Mouse (Mus musculus): ENCODE measurements at regions not wholly inside any gene's neighbourhood (a gene's known extent, or its start where the extent isn't known, plus 50 kb on each side); places are given as distances from the start of the nearest gene placed in this dataset.

DNA sequence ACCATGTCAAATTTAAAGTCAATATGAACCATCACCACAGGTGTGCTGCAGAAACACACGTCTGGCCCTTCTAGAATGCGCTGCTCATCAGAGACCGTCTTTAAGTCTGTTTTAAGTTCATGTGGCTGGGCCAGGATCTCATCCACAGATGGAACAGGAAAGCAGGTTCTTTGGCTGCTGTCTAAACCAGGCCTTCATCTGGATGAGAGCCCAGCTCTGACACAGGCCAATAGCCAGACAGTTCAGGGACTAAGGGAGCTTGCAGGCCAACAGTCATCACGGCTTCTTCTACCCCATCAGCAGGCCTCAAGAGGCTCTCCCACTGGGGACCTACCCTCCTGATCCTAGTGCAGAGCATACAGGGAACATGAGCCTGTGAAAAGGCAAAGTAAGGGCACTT is 185.4 kb upstream of the Eci2 start:
- peak in 1 of 2 experiments; percentile 27 for DNase-seq (ENCODE audit: low spot score in 2 of 2)

DNA sequence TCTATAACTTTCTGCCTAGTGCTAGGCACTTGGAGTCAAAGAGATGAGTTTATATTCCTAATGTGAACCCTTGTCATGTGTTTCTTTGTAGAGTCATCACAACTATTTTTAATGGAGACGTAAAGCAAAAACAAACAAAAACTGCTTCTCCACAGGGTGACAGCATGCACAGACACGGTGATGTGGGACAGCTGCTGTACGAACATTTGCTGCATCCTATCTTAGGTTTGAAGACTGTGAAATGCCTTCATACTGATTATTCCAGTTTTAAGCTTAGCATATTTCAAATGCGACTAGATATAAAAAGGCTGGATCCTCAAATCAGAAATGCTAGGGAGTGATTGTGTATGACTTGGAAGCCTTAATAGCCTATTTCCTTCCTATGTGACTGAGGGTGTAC is 187.3 kb upstream of the Eci2 start:
- DNase-seq (ENCODE audit: low spot score in 2 of 2) = no peak

DNA sequence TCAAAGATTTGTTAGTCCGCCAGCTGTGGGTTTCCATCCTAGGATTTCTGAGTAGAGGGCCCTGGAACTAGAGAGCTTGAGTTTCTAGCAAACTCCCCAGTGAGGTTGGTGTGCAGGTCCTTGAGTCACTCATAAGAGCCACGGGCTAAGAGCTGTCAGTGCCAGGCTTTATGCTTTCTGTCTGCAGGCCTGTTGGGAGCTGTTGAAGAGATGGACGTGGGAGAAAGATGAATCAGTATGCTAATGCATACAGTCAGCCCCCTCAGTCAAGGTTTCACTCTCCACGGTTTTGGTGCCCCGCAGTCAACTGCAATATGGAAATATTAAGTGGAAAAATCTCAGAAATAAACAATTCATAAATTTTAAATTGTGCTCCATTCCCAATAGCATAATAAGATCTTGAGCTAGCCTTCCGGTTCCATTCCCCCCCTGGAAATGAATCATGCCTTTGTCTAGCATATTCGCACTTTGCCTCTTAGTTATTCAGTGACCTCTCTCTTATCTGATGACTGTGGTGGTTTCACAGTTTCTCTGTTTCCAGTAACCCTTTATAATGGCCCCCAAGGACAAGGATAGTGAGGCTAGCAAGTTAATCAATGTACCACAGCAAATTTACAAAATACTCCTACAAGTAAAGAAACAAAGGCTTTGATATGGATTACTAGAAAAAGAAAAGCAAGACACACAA is 199.4 kb upstream of the Eci2 start:
- no peak for DNase-seq (ENCODE audit: low spot score in 2 of 2)

DNA sequence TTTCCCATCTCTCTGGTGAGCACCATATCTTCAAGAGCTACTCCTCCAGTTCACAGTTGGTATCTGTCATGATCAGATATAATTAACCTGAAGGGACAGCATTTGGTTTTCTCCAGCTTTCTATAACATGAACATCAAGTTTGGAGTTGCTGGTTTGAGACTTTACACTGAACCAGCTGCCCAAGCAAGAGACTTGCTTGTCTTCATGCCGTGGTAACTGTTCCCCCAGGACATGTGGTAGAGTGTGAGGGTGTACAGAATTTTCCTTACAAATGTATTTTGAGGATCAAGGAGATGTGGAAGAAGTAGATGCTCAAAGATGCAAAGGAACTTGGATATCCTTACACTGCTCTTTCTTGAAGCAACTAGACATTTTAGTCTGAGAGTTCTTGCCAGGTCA is 200.0 kb upstream of the Eci2 start:
- no peak for DNase-seq (ENCODE audit: low spot score in 2 of 2)

GRCm38 (mm10) chr13:35229601-35230000 is 202.7 kb upstream of the Eci2 start:
- no peak for DNase-seq (ENCODE audit: low spot score in 2 of 2)

DNA sequence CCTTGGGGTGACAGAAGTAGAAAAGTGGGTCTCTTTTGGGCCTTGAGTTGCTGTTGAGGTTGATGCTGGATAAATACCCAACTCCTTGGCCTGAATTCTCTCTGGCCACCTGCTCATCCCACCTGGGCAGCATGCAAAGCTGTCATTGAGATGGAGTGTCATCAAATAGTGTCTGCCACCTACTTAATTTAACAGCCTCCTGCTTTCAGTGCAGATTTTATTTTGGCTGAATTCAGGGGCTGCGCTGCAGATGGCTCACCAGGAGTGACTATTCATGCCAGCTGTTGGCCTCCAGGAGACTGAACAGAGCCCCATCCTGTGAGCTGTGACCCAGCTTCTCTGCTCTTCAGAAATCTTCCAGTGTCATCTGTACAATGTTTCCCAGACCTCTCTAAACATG is 206.7 kb upstream of the Eci2 start:
- no peak for DNase-seq (ENCODE audit: low spot score in 2 of 2)

DNA sequence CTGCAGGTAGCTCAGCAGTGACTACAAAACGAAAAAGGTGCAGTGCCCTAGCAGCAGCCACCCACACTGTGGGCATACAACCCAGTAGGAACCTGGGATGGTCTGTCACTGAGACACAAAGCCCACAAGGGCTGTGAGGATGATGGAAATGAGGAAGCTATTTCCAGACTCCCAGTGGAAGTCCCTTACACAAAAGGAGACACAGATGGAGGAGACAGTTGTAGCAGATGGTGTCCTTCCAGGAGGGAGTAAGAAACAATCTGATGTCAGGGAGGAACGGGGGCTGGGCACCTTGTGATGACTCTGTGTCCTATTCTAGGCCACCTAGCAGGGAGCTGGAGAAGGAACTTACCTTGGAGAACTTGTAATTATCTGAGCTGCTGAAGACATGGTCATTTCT is 214.5 kb upstream of the Eci2 start:
- no peak for DNase-seq (ENCODE audit: low spot score in 2 of 2)

DNA sequence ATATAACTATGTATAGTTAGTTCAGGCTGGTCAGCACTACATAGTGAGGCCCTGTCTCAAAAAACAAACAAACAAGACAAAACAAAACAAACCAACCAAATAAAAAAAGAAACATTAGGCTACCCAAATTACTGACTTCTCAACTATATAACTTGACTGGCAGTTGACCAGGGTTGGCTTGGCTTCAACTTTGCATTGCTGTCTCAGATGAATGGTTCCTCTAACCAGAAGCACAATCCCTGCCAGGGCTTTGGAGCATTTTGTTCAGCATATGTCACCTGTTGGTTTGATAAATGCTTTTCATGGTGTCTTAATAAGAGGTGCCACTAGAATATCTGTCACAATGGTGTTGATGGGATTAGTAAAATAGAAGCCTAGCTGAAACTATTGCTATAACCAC is 217.1 kb upstream of the Eci2 start:
- no peak for DNase-seq (ENCODE audit: low spot score in 2 of 2)

DNA sequence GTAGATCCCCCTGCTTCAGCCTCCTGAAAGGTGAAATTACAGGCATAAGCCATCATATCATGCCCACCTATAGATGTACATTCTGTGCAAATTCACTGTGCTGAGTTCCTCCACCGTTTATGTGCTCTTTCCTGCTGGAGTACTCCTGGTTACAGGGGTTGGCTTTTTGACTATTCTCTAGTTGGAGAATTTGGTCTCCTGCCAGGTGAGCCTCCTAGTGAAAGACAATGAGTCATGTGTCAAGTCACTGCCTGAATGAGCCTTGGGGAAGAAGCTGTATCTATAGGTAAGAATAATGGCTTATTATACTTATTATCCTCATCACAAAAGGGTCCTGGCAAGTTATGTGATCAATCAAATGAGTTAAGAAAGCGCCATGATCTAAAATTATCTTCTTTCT is 230.5 kb upstream of the Eci2 start:
- DNase-seq (ENCODE audit: low spot score in 2 of 2) = no peak

- no peak for DNase-seq (ENCODE audit: low spot score in 2 of 2)
These were observed 231.8 kb upstream of the Eci2 start for GRCm38 (mm10) chr13:35258720-35259119.

DNA sequence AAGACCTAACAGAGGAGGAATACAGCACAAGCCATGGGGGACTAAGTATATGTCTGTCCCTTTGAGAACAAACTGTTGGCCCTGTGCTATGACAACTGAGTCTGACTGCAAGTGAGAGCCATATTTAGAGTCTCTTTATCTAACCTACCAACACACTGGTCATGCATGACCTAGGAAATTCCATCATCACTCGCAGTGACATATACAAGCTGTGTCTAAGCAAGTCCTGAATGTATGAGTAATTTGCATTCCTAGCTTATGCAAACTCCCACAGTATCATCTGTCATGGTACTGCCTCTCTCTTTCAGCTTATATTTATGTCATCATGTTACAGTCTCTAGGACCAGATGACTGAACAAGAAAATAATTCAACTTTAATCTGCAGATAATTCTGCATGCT is 257.1 kb upstream of the Eci2 start:
- DNase-seq (ENCODE audit: low spot score in 2 of 2) = no peak

- no peak for DNase-seq (ENCODE audit: low spot score in 2 of 2)
These were observed 275.2 kb upstream of the Eci2 start for GRCm38 (mm10) chr13:35302088-35302487.

- DNase-seq (ENCODE audit: low spot score in 2 of 2) = no peak
These were observed 289.9 kb upstream of the Eci2 start for GRCm38 (mm10) chr13:35316772-35317171.

- no peak for DNase-seq (ENCODE audit: low spot score in 2 of 2)
These were observed 299.9 kb upstream of the Eci2 start for GRCm38 (mm10) chr13:35326682-35327242.

GRCm38 (mm10) chr13:35328320-35328719 is 301.4 kb upstream of the Eci2 start:
- no peak for DNase-seq (ENCODE audit: low spot score in 2 of 2)

DNA sequence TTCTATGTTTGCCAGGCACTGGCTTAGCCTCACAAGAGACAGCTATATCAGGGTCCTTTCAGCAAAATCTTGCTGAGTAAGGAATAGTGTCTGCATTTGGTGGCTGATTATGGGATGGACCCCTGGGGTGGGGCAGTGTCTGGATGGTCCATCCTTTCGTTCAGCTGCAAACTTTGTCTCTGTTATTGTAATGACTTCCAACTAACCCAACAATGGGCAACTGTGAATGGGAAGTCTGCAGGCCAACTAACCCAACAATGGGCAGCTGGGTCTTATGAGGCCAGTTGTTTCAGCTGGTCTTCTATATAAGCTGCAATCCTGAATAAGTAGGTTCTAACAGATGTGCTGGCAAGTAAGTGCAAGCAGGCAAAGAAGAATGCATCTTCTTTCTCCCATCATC is 304.0 kb upstream of the Eci2 start:
- DNase-seq (ENCODE audit: low spot score in 2 of 2) = no peak

DNA sequence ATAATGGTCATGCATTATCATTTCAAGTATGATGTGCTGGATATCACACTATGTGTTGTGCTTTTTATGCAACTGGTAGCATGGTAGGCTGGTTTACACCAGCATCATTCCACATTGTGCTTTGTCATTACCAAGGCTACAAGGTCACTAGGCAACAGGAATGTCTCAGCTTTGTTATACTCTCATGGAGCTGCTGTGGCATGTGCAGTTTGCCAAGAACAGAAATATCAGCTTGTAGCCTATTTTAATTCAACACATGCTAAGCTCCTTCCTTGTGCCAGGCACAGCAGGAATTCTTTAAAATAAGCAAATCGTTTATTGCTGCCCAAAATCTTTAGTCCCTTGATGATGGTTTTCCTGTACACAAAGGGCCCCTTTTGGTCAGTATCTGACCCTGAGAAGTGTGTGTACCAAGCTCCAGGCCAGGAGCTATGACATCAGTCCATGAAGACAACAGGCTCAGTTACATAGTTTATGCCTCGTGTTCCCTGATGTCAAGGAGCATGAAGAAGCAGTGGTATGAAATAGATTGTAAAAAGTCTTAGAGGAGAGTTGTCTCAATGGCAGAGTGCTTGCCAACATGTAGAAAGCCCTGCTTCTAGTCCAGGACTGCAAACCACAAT is 314.0 kb upstream of the Cdyl start:
- no peak for DNase-seq (ENCODE audit: low spot score in 2 of 2)

DNA sequence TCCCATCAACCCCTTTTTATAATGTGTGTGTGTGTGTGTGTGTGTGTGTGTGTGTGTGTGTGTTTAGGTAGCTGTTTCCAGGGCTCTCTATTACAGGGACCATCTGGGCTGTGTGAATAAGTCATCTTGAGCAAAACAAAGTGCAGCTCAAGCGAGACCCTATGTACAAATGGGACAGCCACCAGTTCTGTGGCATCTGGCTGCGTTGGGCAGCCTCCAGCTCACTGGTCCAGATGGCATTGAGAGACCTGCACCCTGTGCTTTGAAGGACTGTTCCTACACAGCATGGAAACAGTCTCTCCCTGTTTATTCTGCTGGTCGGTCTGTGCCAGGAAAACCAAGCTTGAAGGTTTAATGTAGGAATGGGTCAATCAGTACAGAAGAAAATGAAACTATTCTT is 311.4 kb upstream of the Cdyl start:
- no peak for DNase-seq (ENCODE audit: low spot score in 2 of 2)

DNA sequence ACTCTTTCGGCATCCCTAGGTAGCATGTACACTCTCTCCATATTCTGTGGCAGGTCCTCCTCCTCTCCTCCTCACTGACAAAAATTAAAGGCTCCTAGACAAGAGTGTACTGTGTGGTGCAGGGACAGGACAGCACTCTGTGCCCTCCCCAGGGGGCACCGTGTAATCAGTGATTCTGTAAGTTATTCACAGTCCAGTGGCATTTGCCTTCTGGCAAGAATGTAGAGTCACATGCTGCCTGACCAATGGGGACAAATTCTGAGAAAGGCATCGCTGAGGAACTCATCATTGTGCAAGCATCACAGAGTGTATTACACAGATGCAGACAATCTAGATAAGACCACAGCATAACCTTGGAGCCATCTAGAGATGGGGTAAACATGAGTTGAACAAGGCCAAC is 300.3 kb upstream of the Cdyl start:
- DNase-seq (ENCODE audit: low spot score in 2 of 2) = no peak

GRCm38 (mm10) chr13:35377487-35377886 is 282.1 kb upstream of the Cdyl start:
- no peak for DNase-seq (ENCODE audit: low spot score in 2 of 2)

DNA sequence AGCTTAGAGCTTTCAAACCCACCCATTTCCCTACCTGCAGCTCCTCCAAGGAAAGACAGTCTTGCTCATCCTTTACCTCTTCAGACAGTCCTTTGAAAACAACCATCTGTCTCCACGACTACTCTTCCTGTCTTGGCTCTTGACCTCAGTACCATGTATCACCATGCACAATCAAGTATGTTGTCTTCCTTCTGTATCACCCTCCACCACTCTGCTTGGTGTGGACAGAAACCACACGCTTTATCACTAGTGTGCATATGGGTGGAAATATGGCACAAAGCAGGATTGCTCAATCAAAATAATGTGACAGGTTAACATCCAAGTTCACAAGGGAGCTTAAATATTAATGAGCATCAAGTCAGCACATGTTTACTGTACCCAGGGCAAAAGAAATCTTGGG is 280.1 kb upstream of the Cdyl start:
- DNase-seq (ENCODE audit: low spot score in 2 of 2) = no peak

- DNase-seq (ENCODE audit: low spot score in 2 of 2) = peak; percentile 29 to 36
These were observed 279.2 kb upstream of the Cdyl start for GRCm38 (mm10) chr13:35380224-35381009.

DNA sequence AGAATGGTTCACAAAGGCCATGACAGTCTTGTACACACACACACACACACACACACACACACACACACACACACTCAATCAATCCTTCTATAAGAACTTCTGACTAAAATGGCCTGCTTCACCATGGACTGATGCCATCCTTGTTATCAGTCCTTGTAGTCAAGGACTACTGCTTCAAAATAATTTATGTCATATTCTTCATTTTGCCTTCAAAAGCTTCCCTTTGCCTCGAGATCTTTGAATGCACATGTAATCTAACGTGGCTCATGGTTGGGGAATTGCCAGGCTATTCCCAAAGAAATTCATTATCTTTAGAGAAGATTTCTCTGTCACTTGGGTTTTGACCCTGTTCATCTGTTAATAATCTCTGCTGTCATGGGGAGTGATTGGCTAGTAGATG is 278.0 kb upstream of the Cdyl start:
- DNase-seq (ENCODE audit: low spot score in 2 of 2) = no peak
